Mouse (Mus musculus) layer of hippocampus, postnatal 14 days (tissue): ENCODE measurements around the gene Ccl7. TPM values are rescaled to one million over a fixed set of nuclear protein-coding genes. Genes with fewer than 3 reads are reported as not detected.

ENCODE experiments used
- total RNA-seq, 2 experiments: library from RNA; stranded (reverse); gene quantifications; 2 replicates each; pipeline ENCODE4 v1.2.3; 2021

The Ccl7 gene
- total RNA-seq, 2 experiments from 2014 or later = not detected

Other genes with a start within 250 kb of the Ccl7 start
- gene 5530401A14Rik, start 185.0 kb upstream of the Ccl7 start, total RNA-seq = under 1 TPM; 0.09 to 0.10 TPM
- 10 to 100 TPM; 56.0 to 64.3 TPM for gene Asic2, start 77.3 kb upstream of the Ccl7 start, total RNA-seq
- gene Ccl2, start 10.1 kb upstream of the Ccl7 start, total RNA-seq = not detected
- gene Gm17268, start 7.2 kb upstream of the Ccl7 start, total RNA-seq = not detected
- gene Ccl11, start 12.1 kb downstream of the Ccl7 start, total RNA-seq = under 1 TPM; 0.83 to 0.95 TPM
- gene Ccl12, start 56.1 kb downstream of the Ccl7 start, total RNA-seq = not detected
- gene Ccl8, start 69.5 kb downstream of the Ccl7 start, total RNA-seq = not detected